Mouse (Mus musculus): Measurements from ENCODE around the gene Gba.
"Not testable (repeated sequence)": the region's sequence is repeated elsewhere in the genome, so short reads cannot be mapped to it uniquely, and the experiment has no call there.

The Gba gene

DNA sequence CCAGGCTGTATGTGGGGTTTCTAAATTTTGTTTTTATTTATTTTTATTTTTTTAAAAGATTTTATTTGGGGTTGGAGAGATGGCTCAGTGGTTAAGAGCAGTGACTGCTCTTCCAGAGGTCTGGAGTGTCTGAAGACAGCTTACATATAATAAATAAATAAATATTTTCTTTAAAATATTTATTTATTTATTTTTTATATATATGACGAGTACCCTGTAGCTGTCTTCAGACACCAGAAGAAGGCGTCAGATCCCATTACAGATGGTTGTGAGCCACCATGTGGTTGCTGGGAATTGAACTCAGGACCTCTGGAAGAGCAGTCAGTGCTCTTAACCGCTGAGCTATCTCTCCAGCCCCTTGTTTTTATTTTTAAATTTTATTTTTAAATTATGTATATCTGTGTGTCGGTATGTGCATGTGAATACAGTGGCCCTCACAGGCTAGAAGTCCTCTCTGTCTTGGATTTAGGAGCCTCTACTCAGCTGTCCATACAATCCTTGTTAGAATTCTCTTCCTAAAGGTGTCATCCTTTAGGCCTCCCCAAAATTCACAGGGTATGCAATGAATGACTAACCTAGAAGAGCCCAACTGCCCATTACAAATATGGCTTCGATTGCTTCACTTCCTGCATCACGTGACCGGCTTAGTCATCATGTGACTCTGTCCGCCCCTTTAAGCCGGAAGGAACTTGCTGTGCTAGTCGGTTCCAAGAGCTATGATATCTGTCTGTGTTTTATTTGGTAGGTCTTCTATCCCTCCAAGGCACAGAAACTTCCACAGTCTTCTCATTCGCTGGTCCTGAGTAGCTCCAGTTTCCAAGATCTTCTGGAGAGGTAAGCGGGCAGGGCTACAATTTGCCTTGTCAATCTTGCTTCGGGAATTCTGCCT, at the start of gene Gba:
TSS of gene Gba (plus strand) at position 676 of the 889 bp plus-strand sequence.
- DNase-seq (ENCODE audit: low read depth, low spot score) = peak; percentile 95

DNA sequence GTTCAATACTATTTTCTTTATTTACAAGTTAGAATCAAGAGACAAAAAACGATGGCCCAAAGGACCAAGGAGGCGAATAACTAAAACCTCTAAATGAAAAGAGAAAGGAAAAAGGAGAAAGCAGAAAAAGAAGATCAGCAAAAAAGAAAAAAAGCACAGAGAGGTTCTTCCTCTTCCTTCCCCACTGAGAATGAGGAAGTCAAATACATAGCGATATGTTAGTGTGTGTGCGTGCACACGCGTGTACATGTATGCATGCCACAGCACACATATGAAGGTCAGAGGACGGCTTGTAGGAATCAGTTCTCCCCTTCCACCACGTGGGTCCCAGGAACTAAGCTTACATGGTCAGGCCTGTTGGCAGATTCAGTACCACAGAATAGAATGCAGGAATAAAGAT, 45.8 kb upstream of the Gba start:
- DNase-seq (ENCODE audit: low read depth, low spot score) = no peak

DNA sequence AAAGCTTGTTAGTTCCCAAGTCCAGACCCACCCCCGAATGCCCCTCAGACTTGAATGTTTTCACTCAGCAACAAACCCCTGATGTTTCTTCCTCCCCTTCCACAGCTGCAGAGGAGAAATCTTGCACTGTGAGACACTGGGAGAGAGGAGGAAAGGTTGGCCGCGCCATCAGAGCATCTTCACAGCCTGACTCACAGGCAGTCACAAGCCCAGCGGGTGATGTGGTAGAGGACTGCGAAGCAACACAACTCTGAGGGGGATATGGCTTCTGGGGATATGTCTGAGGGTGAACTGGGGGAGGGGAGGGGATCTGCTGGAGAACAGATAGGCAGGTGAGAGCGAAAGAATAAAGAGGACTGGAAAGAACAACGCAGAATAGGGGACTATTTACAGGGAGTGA, 44.1 kb upstream of the Gba start:
- no peak for DNase-seq (ENCODE audit: low read depth, low spot score)

DNA sequence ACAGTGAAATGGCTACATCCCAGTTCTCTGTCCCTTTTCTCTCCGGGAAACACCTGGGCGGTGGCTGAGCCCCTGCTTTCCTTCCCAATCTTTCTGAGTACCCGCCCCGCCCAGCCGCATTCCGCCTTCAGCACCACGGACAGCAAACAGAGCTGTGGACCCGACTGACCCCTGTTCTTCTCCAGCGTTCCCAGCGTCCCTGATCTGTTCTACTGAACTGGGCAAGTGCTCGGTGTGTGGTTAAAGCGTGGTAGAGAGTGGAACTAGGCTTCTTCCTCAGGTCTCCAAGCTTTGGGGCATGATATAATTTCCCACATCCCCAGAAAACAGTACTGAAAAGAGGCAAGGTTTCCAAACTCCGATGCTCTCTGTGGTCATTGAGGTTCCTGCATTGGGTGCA, 43.5 kb upstream of the Gba start:
- DNase-seq (ENCODE audit: low read depth, low spot score) = peak; percentile 75

DNA sequence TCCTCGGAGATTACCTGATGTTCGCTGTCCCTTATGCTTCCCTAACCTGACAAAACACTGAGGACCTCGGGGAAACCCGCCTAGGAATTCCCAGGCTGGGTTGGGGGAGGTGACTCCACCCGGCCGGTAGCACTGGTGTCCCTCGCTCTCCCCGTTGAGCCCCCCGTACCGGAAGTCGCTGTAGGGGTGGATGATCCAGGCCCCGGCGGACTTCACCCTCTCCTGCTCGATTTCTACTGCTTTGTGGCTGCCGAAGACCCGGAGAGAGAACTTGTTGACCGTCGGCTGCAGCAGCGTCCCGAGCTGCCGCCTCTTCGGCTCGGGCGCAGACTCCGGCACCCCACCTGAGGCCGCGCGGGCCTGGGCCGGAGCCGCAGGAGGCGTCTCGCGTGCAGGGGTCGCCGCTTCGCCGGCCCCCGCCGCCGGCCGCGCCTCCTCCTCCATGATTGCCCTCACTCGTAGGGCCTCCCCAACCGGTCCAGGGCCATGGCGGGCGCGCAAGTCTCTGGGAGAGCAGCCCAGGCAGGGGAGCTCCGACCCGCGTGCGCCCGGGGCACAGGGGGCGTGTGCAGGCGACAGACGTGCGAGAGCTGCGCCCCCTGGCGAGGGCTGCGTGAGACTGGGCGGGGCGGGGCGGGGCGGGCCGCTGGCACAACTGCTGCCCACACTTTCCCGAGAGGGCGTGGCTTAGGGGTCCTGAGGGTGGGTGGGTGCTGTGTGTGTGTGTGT, 42.9 kb upstream of the Gba start, which contains the start of gene Hcn3:
TSS of gene Hcn3 (minus strand) at position 581 of the 729 bp plus-strand sequence.
- DNase-seq (ENCODE audit: low read depth, low spot score) = peak; percentile 86

DNA sequence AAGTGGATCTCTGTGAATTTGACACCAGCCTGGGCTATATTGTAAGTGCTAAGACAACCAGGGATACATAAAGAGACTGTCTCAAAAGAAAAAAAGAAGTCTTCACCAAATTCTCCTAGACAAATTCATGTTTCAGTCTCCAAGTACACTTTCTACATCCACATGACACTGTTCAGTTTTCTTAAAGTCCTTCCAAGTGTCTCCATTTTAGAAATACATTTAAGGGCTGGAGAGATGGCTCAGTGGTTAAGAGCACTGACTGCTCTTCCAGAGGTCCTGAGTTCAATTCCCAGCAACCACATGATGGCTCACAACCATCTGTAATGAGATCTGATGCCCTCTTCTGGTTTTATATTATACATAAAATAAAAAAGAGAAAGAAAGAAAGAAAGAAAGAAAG, 41.5 kb upstream of the Gba start:
- not testable (repeated sequence) for DNase-seq (ENCODE audit: low read depth, low spot score)

DNA sequence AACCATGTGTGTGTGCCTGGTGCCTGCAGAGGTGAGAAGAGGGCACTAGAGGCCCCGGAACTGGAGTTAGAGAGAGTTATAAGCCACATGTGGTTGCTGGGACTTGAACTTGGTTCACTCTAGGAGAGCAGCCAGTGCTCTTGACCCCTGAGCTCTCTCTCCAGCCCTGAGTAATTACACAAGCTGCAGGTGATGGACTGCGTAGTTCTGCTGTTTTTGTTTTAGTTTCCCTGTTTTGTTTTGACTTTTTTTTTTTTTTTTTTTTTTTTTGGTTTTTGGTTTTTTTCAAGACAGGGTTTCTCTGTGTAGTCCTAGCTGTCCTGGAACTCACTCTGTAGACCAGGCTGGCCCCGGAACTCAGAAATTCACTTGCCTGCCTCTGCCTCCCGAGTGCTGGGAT, 40.9 kb upstream of the Gba start:
- no peak for DNase-seq (ENCODE audit: low read depth, low spot score)

DNA sequence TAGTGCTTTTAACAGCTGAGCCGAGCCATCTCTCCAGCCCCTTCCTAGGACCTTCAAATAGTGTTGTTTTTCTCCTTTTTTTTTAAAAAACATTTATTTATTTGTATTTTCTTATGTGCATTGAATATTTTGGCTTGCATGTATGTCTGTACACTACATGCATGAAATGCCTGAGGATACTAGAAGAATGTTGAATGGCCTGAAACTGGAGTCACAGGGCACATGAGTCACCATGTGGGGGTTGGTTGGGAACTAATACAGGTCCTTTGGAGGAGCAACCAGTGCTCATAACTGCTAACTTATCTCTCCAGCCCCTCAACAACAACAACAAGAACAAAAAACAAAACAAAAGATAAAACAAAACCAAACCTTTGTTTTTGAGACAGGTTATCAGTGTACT, 39.6 kb upstream of the Gba start:
- no peak for DNase-seq (ENCODE audit: low read depth, low spot score)

DNA sequence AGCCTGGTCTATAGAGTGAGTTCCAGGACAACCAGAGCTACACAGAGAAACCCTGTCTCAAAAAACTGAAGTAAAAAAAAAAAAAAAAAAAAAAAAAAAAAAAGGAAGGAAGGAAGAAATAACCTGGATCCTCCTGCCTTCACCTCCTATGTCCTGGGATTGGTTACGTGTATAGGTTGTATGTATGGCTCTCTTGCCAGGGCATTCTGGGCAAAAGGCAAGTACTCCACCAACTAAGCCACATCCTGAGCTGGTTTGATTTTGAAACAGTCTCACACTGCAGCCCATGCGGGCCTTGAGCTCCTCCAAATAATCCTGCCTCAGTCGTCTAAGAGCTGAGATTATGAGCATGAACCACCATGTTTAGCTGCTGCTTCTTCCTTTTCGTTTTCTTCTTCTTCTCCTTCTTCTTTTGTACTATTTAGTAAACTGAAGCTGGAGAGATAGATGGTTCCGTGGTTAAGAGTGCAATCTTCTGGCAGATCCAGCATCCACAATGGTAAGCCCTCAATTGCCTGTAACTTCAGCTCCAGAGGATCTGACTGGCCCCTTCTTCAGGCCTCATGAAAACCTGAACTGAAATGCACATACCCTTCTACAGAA, 39.0 kb upstream of the Gba start:
- DNase-seq (ENCODE audit: low read depth, low spot score) = no peak

DNA sequence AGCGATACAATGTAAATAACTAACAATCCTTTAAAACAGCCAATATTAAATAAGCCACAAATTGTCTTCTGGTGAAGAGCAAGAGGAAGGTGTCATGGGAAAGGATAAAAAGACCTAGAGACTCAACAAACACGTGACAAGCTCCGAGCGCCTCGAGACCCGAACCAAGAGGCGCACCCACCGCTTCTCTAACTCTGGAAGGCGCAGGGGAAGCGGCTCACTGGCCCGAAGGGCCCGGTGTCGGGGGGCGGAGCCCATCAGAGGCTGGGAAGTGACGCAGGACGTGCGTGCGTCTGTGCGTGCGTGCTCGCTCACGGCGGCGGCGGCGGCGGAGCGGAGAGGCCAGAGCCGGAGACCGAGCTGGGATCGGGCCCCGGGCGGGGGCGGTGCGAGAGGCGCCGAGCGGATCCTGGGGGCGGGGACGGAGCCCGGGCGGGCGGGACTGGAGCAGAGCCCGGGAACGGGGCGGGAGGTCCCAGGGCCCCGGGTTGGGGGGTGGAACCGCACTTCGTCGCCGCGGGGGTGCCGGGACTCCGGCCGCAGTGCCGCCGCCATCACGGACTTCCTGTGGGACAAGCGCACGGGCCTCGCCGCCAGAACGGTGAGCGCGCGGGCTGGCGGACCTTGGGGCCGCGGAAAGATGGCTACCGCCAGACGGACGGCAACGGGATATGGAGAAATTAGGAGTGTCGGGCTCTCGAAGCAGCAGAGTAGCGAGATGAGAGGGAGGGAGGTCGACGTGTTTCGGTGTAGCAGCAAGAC, 38.0 kb upstream of the Gba start, which contains the start of gene Clk2:
TSS of gene Clk2 (plus strand) at position 290 of the 762 bp plus-strand sequence.
- peak; percentile 96 for DNase-seq (ENCODE audit: low read depth, low spot score)

DNA sequence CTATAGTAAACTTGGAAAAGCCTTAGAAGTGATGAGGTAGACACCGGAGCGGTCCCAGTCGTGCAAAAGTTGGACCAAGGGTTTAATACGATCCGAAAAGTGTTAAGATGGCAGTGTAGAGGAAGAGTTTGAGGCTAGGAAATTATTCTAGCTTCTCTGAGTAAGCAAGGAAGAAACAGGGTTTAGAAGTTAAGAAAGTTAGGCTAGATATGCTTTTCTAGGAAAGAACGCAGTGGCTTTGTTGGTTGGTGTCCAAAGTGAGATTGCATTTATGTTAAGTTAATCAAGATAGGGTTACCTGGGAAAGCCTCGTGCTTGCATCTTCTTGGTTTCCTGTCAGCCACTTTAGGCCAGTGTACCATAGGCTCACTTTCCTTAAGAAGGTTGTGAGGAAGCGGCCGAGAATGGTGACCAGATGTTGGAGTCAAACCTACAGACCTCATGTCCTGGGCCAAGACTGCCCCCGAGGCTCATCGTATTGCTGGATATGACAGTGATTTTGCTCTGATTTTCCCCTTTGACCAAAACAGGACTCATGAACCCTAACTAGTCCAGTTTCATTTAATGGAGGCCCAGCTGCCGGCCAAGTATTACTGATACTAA, 37.4 kb upstream of the Gba start:
- DNase-seq (ENCODE audit: low read depth, low spot score) = no peak

DNA sequence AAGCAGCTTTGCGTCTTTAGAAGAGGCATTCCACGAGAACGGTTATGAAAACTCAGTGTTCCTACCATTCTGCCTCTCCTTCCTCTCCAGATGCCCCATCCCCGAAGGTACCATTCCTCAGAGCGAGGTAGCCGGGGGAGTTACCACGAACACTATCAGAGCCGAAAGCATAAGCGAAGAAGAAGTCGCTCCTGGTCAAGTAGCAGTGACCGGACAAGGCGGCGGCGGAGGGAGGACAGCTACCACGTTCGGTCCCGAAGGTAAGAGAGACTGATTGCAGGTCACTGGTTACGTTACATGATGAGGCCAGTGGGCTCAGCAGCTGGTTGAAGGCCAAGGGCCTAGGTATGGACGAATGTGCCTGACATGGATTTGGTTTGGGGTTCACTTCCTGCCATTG, 35.8 kb upstream of the Gba start:
- DNase-seq (ENCODE audit: low read depth, low spot score) = no peak

DNA sequence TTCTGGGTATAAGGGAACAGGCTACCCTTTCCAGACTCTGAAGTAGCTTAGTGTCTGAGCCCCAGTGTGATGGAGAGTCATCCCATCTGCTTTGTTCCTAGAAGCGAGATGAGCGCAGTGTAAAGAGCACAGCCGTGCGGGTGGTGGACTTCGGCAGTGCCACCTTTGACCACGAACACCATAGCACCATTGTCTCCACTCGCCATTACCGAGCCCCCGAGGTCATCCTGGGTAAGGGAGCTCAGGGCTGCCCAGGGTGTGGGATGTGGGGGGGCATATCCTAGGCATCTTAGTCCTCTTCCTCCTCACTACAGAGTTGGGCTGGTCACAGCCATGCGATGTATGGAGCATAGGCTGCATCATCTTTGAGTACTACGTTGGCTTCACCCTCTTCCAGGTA, 27.9 kb upstream of the Gba start:
- DNase-seq (ENCODE audit: low read depth, low spot score) = no peak

DNA sequence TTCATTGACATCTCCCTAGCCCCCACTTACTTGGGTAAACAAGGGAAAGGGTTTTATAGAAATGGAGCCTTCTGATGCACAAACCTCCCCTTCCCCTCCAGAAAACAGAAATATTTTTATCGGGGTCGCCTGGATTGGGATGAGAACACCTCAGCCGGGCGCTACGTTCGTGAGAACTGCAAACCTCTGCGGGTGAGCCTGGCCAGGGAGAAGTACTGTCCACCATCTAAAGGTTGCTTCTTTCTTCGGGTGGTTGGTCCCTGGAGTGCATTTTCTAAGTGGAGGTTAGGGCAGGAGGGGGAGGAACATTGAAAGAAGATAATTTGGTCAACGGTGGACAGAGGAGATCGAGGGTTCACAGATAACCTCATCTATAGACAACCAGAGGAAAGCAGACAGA, 27.2 kb upstream of the Gba start:
- DNase-seq (ENCODE audit: low read depth, low spot score) = no peak

DNA sequence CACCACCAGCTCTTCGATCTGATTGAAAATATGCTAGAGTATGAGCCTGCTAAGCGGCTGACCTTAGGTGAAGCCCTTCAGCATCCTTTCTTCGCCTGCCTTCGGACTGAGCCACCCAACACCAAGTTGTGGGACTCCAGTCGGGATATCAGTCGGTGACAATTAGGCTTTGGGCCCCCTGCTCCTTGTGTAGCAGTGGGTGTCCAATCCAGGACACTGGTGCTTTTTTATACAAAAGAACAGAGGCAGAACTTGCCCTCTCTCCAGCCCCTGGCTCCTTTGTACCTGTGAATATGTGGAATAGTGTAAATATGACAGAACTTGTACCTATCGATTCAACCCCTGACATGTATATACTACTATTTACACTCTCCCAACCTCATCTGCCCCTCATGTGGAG, 26.3 kb upstream of the Gba start:
- no peak for DNase-seq (ENCODE audit: low read depth, low spot score)

DNA sequence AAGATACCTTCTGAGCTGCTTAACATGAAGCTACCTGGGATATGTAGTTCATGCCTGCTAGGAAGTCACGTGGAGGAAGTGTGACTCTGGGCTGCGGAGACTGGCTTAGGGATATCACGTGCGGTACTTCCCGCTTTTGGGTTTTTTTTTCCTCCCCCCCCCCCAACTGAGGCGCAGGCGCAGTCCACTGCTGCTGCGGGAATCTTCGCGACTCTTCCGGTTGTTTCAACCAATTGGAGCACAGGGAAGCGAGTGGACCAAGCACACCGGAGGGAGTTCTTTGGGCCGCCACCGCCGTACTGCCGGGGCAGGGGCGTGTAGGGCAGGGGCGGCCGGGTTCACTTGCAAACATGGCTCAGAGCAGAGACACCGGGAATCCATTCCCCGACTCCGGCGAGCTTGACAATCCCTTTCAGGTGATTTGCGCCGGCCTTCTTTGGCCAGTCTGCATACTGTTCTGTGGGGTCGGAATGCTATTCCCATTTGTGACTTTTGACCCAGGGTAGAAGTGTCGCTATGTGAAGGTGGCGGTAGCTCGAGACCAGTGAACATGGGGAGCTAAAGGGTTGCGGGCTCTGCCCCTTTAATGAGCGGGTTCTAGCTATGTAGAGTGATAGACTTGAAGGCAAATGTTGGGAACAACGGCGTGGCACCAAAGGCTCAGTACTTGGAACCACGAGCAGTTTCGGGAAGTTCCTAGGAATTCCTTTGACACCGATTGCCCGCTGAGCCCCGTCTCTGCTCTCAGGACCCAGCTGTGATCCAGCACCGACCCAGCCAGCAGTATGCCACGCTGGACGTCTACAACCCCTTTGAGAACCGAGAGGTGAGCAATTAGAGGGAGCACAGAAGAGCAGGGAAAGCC, 25.3 kb upstream of the Gba start, which contains the start of gene Scamp3:
TSS of gene Scamp3 (plus strand) at position 232 of the 865 bp plus-strand sequence.
- peak; percentile 99 for DNase-seq (ENCODE audit: low read depth, low spot score)

DNA sequence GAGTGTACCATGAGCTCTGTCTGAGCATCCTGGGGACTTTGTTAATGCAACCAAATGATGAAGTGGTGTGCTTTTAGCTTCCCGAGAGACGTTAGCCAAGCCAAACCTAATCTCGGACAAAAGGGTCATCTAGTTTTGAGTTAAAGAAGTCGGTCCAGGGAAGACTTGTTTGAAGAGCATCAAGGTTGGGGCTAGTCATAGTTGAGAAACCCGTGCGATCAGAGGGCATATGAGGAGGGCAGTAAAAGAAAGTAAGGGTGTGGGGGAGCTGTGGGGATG, 24.7 kb upstream of the Gba start:
- DNase-seq (ENCODE audit: low read depth, low spot score) = no peak

DNA sequence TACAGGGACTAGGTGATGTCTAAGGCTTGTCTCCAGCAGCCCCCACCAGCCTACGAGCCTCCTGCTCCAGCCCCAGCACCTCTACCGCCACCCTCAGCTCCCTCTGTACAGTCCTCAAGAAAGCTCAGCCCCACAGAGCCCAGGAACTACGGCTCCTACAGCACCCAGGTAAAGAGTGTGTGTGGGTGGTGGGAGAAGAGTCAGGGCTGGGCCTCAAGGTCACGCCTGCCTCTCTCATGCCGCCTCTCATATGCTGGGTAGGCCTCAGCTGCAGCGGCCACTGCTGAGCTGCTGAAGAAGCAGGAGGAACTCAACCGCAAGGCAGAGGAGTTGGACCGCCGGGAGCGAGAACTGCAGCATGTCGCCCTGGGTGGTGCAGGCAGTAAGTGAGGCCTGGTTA, 23.7 kb upstream of the Gba start:
- no peak for DNase-seq (ENCODE audit: low read depth, low spot score)

DNA sequence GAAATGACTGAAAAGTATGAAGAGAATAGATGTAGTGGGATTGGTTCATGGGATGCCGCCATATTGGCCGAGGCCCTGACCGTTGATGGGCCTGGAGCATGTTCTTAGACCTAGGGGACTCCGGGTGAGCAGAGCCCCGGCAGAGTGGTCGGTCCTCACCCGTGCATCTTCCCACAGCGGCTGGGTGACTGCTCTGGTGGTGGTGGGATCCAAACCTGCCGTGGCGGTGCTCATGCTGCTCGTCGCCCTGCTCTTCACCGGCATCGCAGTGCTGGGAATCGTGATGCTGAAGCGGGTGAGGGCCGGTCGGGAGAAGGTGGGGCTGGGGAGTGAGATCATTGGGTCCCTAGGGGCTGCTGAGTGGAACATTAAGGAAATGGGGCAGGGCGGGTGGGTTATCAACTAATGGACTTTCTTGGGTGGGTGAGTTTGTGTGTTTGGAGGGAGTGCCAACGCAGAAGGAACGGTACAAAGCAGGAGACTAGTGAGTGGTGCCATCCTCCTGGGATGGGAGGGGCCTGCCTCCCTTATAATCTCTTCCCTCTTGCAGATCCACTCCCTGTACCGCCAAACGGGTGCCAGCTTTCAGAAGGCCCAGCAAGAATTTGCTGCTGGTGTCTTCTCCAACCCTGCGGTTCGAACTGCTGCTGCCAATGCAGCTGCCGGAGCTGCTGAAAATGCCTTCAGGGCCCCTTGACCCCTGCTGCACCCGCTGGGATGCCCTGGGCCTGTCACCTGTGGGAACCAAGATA, 20.8 kb upstream of the Gba start:
- no peak for DNase-seq (ENCODE audit: low read depth, low spot score)
